Mouse (Mus musculus): ENCODE results near the gene Mall. TPM values are rescaled to one million over a fixed set of nuclear protein-coding genes. Genes with fewer than 3 reads are reported as not detected.

The Mall gene
- polyA plus RNA-seq, 1 experiment: not detected

GRCm38 (mm10) chr2:127705267-127705666 is 24.5 kb downstream of the Mall start:
- TF ChIP-seq GATA1 (IDR thresholded peaks at IDR 0.05; ENCODE audit: low read length): no peak

DNA sequence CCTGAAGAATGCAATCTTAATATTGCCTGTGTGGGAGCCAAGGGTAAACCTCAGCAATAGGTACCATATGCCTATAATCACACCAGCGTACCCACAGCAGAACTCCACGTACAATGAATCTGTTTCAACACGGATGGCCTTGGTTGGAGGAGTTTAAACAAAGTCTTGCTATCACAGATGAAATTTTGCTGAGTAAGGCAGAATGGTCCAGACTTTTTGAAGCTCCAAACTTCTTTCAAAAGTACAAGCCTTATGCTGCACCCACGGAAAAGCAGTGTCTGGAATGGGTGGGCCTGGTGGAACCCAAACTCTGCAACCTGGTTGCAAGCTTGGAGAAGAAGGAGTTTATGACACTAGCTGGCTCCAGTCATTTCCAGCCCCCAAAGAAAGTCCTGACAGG is 40.5 kb downstream of the Mall start:
- no peak for TF ChIP-seq GATA1 (IDR thresholded peaks at IDR 0.05; ENCODE audit: low read length)

DNA sequence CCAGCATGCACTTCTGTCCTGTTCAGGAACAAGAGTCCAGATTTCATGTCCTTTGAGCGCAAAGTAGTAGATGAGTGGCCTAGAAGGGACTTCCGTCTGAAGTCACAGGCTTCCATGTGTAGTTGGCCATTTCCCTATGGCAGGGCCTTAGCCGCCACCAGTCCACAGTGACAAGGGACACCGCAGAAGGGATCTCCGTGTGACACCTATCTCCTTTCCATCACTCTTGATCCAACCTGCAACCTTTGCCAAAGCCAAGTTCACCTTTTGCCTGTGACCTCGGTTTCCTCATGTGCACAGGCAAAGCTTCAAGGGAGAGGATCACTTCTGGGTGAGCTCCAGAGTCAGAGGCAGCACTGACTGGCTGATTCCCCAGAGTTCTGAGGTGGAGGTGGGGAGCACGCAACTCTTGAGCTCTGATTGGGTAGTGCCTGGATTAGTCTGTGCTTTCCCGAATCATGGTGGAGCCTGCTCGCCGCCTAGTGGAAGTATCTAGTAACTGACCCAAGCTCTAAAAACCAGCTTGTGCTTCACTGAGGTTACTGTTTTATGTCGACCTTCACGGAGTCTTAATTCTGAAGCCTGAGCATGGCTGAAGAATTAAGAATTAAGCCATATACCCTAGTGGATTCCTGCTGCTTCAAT is 45.9 kb downstream of the Mall start:
- no peak for TF ChIP-seq GATA1 (IDR thresholded peaks at IDR 0.05; ENCODE audit: low read length)

GRCm38 (mm10) chr2:127667843-127668506 is 61.8 kb downstream of the Mall start:
- TF ChIP-seq GATA1 (IDR thresholded peaks at IDR 0.05; ENCODE audit: low read length): no peak

DNA sequence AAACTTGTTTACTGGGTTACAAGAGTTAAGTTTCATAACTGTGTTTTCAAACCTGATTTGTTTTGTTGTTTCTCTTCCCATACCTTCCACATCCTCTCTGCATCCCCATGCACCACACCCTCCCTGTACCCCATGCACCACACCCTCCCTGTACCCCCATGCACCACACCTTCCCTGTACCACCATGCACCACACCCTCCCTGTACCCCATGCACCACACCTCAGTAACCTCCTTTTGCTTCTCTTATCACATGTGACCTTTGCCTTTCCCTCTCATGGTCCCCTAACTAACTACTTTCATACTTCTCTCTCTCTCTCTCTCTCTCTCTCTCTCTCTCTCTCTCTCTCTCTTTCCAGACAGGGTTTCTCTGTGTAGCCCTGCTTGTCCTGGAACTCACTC is 62.7 kb downstream of the Mall start:
- no peak for TF ChIP-seq GATA1 (IDR thresholded peaks at IDR 0.05; ENCODE audit: low read length)

DNA sequence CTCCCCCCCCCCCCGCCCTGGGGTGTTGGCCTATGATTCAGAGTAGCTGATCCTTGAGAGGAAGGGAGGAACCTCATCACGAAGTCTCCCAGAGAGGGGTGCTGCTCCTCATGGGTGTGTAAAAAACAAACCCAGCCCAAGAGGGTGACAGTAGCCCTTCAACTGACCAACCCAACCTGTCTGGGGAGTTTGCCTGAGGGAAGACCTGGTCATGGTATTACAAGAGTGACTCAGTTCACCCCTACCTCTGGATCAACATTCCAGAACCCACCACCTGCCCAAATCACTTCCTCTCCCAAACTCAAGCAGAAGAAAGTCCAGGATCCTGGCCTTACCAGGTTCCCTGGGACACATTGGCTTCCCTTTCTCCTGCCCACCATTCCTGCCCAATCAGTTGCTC is 67.0 kb downstream of the Mall start:
- TF ChIP-seq GATA1 (IDR thresholded peaks at IDR 0.05; ENCODE audit: low read length): no peak

DNA sequence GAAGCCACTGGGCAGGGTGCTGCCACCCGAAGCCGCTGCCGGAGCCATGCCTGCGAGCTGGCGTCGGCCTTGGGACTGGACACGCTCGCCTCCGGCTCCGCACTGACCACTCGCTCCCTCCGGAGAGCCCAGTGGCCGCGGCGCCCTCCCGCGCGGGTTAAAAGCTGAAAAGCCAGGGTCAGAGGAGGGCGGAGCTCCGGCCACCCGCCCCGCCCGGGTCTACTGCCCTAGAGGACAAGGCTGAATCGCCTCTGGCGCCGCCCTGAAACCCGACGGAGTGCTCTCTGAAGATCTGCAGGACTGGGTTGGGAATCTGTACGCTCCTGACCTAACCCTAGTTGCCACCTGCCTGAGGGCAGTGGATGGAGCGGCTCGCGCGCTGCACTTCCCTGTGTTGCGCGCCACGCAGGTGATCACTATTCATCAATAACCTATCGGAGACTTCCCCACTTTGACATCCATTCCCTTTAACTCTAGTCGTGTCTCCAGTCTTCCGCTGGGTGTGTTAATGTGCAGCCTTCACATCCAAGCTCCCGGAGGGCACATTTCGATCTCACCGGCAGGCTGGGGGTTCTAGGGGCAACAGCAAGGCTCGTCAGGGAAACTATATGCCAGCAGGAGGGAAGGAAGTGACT is 73.5 kb downstream of the Mall start, which contains the start of gene Mal:
Gene Mal, minus strand, starts transcription at position 610 of the 635 bp plus-strand sequence.
- TF ChIP-seq GATA1 (IDR thresholded peaks at IDR 0.05; ENCODE audit: low read length): no peak

- no peak for TF ChIP-seq GATA1 (IDR thresholded peaks at IDR 0.05; ENCODE audit: low read length)
Measured at GRCm38 (mm10) chr2:127655419-127655818, 74.3 kb downstream of the Mall start.

DNA sequence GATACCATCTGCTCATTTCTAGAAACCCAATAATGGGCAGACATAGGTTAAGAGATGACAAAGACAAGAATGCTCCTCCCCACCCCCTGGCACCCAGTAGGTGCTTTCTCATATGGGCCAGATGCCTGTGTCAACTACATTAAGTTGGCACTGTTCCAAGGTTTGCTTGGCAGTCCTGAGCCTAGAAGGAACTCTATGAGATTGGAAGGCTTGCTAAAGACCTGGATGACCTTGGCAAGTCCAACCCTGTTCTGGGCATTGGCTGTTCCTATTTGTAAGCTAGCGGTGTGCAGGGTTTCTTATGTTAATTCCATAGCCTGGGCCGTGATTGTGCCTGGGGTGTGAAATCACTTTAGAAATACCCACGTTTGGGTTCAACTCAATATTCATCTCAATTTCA is 74.9 kb downstream of the Mall start:
- no peak for TF ChIP-seq GATA1 (IDR thresholded peaks at IDR 0.05; ENCODE audit: low read length)

Other genes with a start within 250 kb of the Mall start
- not detected in 2 replicates for gene Kcnip3, start 207.8 kb downstream of the Mall start, polyA plus RNA-seq (2012)
- not detected in 2 replicates for gene Prom2, start 188.5 kb downstream of the Mall start, polyA plus RNA-seq (2012)
- gene Zfp661, start 142.8 kb downstream of the Mall start, polyA plus RNA-seq (2012): 0.14 and 0.16 TPM in 2 replicates
- gene Mrps5, start 142.7 kb downstream of the Mall start, polyA plus RNA-seq (2012): 228 and 229 TPM in 2 replicates
- not detected in 2 replicates for gene Mal, start 73.2 kb downstream of the Mall start, polyA plus RNA-seq (2012)
- gene Nphp1, start 59.0 kb upstream of the Mall start, polyA plus RNA-seq (2012): 0.70 and 1.5 TPM in 2 replicates
- gene Mtln, start 62.6 kb upstream of the Mall start, polyA plus RNA-seq (2012): 117 and 143 TPM in 2 replicates
- 5.6 and 6.5 TPM in 2 replicates for gene Bub1, start 101.9 kb upstream of the Mall start, polyA plus RNA-seq (2012)
- gene Acoxl, start 108.9 kb upstream of the Mall start, polyA plus RNA-seq (2012): 0.09 and 0.12 TPM in 2 replicates

Measured in G1E-ER4 (cell line).